Mouse (Mus musculus): ENCODE measurements at regions not wholly inside any gene's neighbourhood (a gene's known extent, or its start where the extent isn't known, plus 50 kb on each side); places are given as distances from the start of the nearest gene placed in this dataset.

GRCm38 (mm10) chr7:71648314-71648713 is 297.0 kb upstream of the Gm10295 start:
- DNase-seq, result no peak

GRCm38 (mm10) chr7:71646944-71647343 is 295.7 kb upstream of the Gm10295 start:
- no peak for DNase-seq

DNA sequence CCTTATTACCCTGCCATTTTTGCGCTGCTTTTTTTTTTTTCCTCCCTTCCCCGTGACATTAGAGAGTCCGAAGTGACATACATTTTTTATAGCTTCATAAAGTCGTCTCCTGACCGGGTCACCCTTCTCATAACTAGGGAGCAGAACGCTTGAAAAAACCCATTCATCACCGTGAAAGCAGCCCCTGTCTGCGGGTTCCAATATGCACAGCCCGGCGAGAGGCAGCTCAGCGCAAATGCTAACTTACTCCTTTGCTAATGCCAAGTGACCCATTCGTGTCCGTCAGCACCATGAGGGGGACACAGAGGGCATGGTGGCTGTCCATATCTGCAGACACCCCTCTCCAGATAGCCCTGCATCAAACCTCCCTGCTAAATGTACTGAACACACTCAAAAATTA is 271.8 kb upstream of the Gm10295 start:
- no peak for DNase-seq

DNA sequence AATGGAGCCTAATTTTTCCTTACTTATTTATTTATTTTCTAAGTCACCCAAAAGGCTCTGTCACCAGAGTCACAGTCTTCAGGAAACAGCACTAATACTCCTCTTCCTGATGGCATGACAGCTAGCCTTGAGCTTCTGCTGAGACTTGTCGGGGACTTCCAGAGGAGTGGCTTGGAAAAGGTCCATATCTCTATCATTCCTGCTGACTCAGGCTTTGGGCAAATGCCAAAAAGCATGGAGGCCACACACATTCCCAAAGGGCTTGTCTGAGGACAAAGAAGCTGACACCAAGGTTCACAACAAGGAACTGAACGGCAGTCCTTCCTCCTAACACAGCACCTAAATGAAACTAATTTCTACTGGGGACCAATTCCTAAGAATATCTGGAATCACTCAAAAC is 251.9 kb upstream of the Gm10295 start:
- DNase-seq, result no peak

GRCm38 (mm10) chr7:71596780-71597179 is 245.5 kb upstream of the Gm10295 start:
- no peak for DNase-seq

DNA sequence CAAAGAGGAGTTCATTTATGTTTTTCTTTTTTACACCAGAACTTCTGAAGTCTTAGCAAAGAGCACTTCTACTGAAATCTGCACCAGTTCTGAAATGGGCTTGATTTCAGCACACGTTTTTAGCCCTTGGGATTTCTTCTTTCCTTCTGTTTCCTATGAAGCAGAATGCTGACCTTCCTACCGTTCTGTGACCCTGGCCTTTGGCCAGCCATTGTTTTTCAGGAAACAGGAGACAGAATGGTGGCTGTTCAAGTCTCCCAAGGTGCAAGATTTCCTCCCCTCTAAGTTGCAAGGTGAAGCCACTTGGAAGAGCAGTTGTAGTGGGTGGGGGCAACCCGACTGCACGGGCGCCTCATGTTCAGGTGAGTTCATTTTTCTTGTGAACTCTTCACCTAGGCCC is 236.3 kb upstream of the Gm10295 start:
- DNase-seq, result no peak

- no peak for DNase-seq
These were observed 232.3 kb upstream of the Gm10295 start for GRCm38 (mm10) chr7:71583443-71584055.

DNA sequence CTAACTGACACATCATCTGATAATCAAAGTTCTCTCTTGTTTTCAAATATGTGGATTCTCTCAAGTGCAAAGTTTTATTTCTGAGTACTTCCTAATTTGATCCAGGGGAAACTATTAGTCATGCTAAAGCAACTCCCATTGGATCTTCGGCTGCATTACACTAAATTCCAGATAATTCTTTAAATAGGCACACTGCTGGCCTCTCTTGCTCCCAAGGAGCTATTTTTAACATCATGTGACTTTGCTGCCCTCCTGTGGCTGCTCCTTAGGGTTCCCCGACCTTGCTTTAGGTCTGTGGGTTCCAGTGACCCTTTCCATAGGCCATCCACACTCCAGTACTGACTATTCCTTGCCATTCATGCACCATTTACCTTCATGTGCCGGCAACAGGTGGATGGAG is 230.5 kb upstream of the Gm10295 start:
- no peak for DNase-seq

- DNase-seq, result no peak
These were observed 209.1 kb upstream of the Gm10295 start for GRCm38 (mm10) chr7:71560296-71560936.

- no peak for DNase-seq
These were observed 205.2 kb upstream of the Gm10295 start for GRCm38 (mm10) chr7:71556473-71556872.

- DNase-seq, result no peak
These were observed 204.2 kb upstream of the Gm10295 start for GRCm38 (mm10) chr7:71555476-71555875.

- no peak for DNase-seq
These were observed 195.4 kb upstream of the Gm10295 start for GRCm38 (mm10) chr7:71546606-71547213.

DNA sequence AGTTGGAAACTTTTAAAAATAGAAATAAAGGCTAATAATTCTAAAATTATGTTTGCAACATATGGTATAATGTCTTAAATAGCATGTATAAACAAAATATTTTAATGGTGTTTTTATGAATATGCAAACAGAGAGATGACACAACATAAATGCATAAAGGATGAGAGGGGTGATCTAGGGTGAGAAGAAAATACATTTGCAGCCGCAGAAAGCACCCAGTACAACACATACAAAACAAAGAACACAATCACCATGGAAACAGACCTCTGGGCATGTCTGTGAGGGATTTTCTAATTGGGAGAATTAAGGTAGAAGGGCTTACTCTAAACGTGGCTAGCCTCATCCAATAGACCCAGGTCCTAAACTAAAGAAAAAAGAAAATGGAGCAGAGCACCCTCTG is 190.2 kb upstream of the Gm10295 start:
- DNase-seq, result no peak

GRCm38 (mm10) chr7:71533109-71533508 is 181.8 kb upstream of the Gm10295 start:
- DNase-seq, result no peak

DNA sequence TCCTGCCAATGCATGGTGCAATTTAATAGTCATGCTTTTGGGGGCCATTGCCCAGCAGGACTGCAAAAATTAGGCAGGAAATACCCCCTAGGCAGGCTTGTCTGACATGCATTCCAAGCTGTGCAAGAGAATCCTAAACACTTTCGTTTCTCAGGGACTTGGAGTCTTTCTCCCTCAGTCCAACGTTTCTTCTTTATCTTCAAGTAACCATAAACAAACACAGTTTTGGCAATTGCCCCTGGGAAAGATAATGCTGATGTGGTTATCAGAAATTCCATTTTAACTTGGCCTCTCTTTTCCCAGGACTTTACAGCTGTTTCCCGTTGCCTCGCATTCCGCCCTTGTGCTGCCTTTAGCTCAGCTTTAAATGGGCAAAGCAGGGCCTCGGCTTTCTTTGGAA is 180.2 kb upstream of the Gm10295 start:
- no peak for DNase-seq

- DNase-seq, result no peak
These were observed 179.6 kb upstream of the Gm10295 start for GRCm38 (mm10) chr7:71530922-71531321.

DNA sequence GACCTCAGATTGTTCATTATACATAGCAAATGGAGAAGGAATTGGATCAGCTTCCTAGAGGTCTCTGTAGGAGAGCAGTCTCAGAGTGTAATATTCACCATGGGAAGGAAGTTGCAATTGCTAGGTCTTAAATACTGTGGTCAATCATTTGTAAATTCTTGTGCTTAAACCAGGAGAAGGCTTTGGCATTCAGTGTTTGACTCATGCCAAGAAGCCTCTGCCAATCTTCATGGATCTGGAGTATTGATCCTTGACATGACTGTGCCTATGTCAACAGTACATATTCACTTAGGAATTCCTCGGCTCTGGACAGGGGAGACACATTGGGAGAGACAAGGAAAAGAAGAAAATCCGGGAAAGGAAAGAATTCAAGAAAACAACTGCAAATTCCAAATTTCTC is 174.9 kb upstream of the Gm10295 start:
- DNase-seq, result no peak

DNA sequence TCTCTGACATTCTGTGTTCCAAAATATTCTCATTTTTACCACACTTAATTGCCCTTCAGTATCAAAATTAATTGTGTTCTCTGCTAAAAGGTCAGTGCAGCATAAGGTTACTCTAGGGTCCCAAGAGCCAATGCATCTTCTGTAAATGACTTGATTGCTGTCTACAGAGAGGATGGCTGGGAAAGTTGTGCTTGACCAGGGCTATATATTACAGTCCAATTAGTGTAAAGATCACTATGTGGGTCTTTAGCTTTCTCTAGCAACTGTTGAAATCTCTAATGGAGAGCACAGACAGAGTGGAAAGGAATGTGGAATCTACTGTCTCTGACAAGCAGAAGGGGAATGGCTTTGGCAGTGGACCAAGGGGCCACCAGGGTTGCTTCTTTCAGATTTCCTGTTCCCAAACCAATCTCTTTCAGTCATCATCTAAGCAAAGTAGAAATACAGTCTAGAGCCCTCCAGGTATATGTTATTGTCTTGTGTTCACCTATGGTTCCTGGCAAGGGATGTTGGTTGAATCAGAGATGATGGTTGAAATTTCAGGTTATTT is 173.4 kb upstream of the Gm10295 start:
- no peak for DNase-seq

DNA sequence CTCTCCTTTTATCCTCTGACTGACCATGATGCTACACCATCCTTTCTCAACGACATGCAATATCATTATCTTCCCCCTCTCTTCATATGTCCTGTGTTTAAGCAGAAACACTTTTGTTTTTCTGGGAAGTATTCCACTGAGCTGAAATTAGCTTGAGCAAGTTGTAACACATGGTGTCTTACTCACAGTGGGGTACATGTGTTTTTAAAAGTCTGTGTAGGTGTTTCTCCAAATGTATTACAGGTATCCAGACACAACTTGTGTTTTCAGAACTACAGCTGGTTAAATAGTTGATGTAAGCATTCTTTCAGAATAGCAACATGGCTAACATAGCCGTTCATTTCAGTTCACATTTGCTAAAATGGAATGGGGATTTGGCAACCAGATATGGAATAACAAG is 172.8 kb upstream of the Gm10295 start:
- no peak for DNase-seq

GRCm38 (mm10) chr7:71507379-71507778 is 156.1 kb upstream of the Gm10295 start:
- DNase-seq, result no peak

- DNase-seq, result no peak
These were observed 149.4 kb upstream of the Gm10295 start for GRCm38 (mm10) chr7:71500719-71501118.

DNA sequence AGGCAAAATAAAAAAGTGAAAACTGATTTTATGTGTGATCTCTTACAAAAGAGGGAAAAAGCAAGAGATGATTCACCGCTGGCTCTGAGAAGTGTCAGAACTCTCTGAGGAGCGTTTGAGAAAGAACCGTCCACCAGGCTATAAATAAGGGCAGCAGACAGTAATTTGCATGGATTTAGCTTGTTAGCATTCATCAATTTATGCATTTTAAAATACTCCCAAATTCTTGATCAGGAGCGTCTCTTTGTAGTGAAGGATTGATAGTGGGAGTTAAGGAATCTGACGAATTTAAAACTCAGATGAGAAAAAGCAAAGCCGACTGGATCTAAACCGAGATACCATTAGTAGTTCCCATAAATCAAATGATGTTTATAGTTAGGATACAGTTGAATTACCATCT is 146.8 kb upstream of the Gm10295 start:
- DNase-seq, result no peak

GRCm38 (mm10) chr7:71491128-71491527 is 139.8 kb upstream of the Gm10295 start:
- DNase-seq, result no peak

DNA sequence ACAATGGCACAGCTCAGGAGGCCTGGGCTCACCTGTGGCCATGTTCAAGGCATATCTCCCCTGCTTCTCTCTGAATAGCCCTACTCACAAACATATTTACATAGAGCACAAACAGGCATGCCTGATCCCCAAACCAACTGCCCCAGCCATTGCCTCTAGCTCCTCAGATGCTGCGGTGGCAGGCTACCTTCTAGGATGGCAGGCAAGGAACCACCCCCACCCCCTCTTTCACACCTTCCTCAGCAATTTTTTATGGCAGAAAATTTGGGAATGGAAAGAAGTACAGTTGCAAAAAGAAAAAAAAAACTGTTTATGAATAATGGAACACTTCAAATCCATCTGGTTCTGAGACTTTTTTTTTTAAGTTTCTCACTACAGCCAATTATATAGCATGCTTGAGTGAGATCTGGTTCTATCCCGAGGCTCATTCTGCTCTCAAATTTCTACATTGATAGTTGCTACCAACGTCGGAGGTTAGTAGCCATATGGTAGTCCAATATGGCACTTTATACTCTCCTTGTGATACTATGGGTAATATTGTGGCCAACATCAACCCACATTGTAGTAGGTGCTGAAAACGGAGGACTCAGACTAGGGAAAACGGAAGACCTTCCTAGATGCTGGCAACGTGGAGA is 136.8 kb upstream of the Gm10295 start:
- DNase-seq, result no peak
